Mouse (Mus musculus): Measurements from ENCODE around the gene Tmem175.

The Tmem175 gene

GRCm38 (mm10) chr5:108677605-108678295 lies 48.2 kb downstream of the Tmem175 start:
- peak in 1 of 2 experiments; percentile 86 for DNase-seq (ENCODE audit: low spot score in 2 of 2)

GRCm38 (mm10) chr5:108678296-108678854 lies 48.8 kb downstream of the Tmem175 start:
- DNase-seq (ENCODE audit: low spot score in 2 of 2), result no peak

GRCm38 (mm10) chr5:108679909-108680308 lies 50.3 kb downstream of the Tmem175 start:
- no peak for DNase-seq (ENCODE audit: low spot score in 2 of 2)

GRCm38 (mm10) chr5:108680871-108681270 lies 51.3 kb downstream of the Tmem175 start:
- no peak for DNase-seq (ENCODE audit: low spot score in 2 of 2)

- no peak for DNase-seq (ENCODE audit: low spot score in 2 of 2)
Observed at GRCm38 (mm10) chr5:108689091-108689490, 59.5 kb downstream of the Tmem175 start.

- no peak for DNase-seq (ENCODE audit: low spot score in 2 of 2)
Observed at GRCm38 (mm10) chr5:108691152-108691551, 61.6 kb downstream of the Tmem175 start.

- DNase-seq (ENCODE audit: low spot score in 2 of 2), result no peak
Observed at GRCm38 (mm10) chr5:108692271-108692670, 62.7 kb downstream of the Tmem175 start, which contains the start of gene Fgfrl1. Gene Fgfrl1, plus strand, starts transcription at chr5:108692382.

GRCm38 (mm10) chr5:108693872-108694288 lies 64.3 kb downstream of the Tmem175 start:
- DNase-seq (ENCODE audit: low spot score in 2 of 2), result peak in 1 of 2 experiments; percentile 53

- no peak for DNase-seq (ENCODE audit: low spot score in 2 of 2)
Observed at GRCm38 (mm10) chr5:108694352-108695261, 65.0 kb downstream of the Tmem175 start.

- no peak for DNase-seq (ENCODE audit: low spot score in 2 of 2)
Observed at GRCm38 (mm10) chr5:108695861-108696260, 66.3 kb downstream of the Tmem175 start.

- DNase-seq (ENCODE audit: low spot score in 2 of 2), result no peak
Observed at GRCm38 (mm10) chr5:108696542-108696941, 67.0 kb downstream of the Tmem175 start.

- peak; percentile 43 to 72 for DNase-seq (ENCODE audit: low spot score in 2 of 2)
Observed at GRCm38 (mm10) chr5:108697341-108697753, 67.8 kb downstream of the Tmem175 start.

Measured in left cerebral cortex, adult 9 months (tissue).